Mouse (Mus musculus) embryonic facial prominence, embryonic 14.5 days (tissue): ENCODE results near the gene St3gal2. TPM values are rescaled to one million over a fixed set of nuclear protein-coding genes. Genes with fewer than 3 reads are reported as not detected.
"Not testable (repeated sequence)": the region's sequence is repeated elsewhere in the genome, so short reads cannot be mapped to it uniquely, and the experiment has no call there.

Experiments
- ATAC-seq: fragments of 200-750 bp; cut with Nextera tagmentation; 2 replicates; pipeline ENCODE4 v1.8.0; 2017; ENCODE audit warnings: low read depth, moderate number of reproducible peaks, moderate TSS enrichment
- DNase-seq: peaks from one replicate; pipeline ENCODE4 v3.0.0-alpha.2; 2015; ENCODE audit warnings: low spot score
- H3K27ac ChIP-seq: fragments of 300-500 bp; sonication (generic); replicated peaks from 2 replicates; pipeline ENCODE4 v1.5.1; 2014; ENCODE audit warnings: low read depth, mild to moderate bottlenecking, low read length, moderate library complexity
- H3K27me3 ChIP-seq: fragments of 300-500 bp; sonication (generic); replicated peaks from 2 replicates; pipeline ENCODE4 v1.6.1; 2014; ENCODE audit warnings: low read length; ENCODE audit not compliant: control insufficient read depth, insufficient read depth
- H3K36me3 ChIP-seq: fragments of 300-500 bp; sonication (generic); 2 replicates; pipeline ENCODE4 v1.6.1; 2014; ENCODE audit warnings: low read length, mixed read lengths; ENCODE audit not compliant: control insufficient read depth, insufficient read depth
- H3K4me1 ChIP-seq: fragments of 300-500 bp; sonication (generic); 2 replicates; pipeline ENCODE4 v1.6.1; 2014; ENCODE audit warnings: antibody characterized with exemption, low read length; ENCODE audit not compliant: control insufficient read depth, insufficient read depth
- H3K4me2 ChIP-seq: fragments of 300-500 bp; sonication (generic); 2 replicates; pipeline ENCODE4 v1.6.1; 2014; ENCODE audit warnings: low read depth, mild to moderate bottlenecking, low read length, moderate library complexity, mixed read lengths
- H3K4me3 ChIP-seq: fragments of 300-500 bp; sonication (generic); 2 replicates; pipeline ENCODE4 v1.5.1; 2014; ENCODE audit warnings: low read depth, mild to moderate bottlenecking, low read length
- H3K9ac ChIP-seq: fragments of 300-500 bp; sonication (generic); 2 replicates; pipeline ENCODE4 v1.6.1; 2014; ENCODE audit warnings: low read depth, mild to moderate bottlenecking, low read length, moderate library complexity, mixed read lengths
- H3K9me3 ChIP-seq: fragments of 300-500 bp; sonication (generic); 2 replicates; pipeline ENCODE4 v1.6.1; 2016; ENCODE audit warnings: low read length; ENCODE audit not compliant: control insufficient read depth
- WGBS: fragments of 180-500 bp; shearing (Covaris S2); extraction: QIAGEN DNeasy Blood & Tissue Kit; methylation state at CpG from one replicate; pipeline ENCODE4 v1.1.7; 2014; 5-methylcytosine and 5-hydroxymethylcytosine counted together
- microRNA-seq: library from miRNA; unstranded; fragments of <30 nt; microRNA quantifications from one replicate; pipeline ENCODE4, GENCODE M21; 2016; ENCODE audit warnings: borderline number of aligned reads
- polyA plus RNA-seq: library from polyadenylated mRNA; unstranded; fragments of >200 nt; fragmentation: Nextera tagmentation; extraction: Ambion mirVana; gene quantifications from 2 replicates; pipeline ENCODE4 v1.2.1, GENCODE M21; 2014

Gene St3gal2
- polyA plus RNA-seq, 1 experiment from 2014 or later = 19.4 TPM

- DNase-seq, H3K4me2 ChIP-seq, H3K9ac ChIP-seq, H3K9me3 ChIP-seq, H3K27me3 ChIP-seq, ATAC-seq, H3K4me1 ChIP-seq, H3K4me3 ChIP-seq, H3K27ac ChIP-seq: not testable (repeated sequence)
- peaks cover 47% of the 10 kb centered on the region for H3K36me3 ChIP-seq
- WGBS = 85% methylated on average over 9 of the region's 10 CpGs
Observed at GRCm38 (mm10) chr8:111010230-111010991, 90.7 kb downstream of the St3gal2 start.

Small RNAs within 50 kb of the gene (microRNA-seq; reads per million reads assigned to microRNA genes)
- gene Mir3473d = 0.83 reads per million

Other genes starting within 250 kb of the St3gal2 start
- 13.5 and 13.8 TPM in 2 replicates for gene Mtss1l, start 198.4 kb upstream of the St3gal2 start, polyA plus RNA-seq
- 1.4 and 1.7 TPM in 2 replicates for gene Il34, start 114.0 kb upstream of the St3gal2 start, polyA plus RNA-seq
- 69.8 and 77.9 TPM in 2 replicates for gene Cog4, start 73.3 kb upstream of the St3gal2 start, polyA plus RNA-seq
- gene Sf3b3, start 73.1 kb upstream of the St3gal2 start, polyA plus RNA-seq = 127 and 139 TPM in 2 replicates
- gene Fuk, start 17.4 kb upstream of the St3gal2 start, polyA plus RNA-seq = 7.6 and 9.2 TPM in 2 replicates
- 18.1 and 19.1 TPM in 2 replicates for gene Ddx19a, start 77.9 kb downstream of the St3gal2 start, polyA plus RNA-seq
- 5.2 and 5.5 TPM in 2 replicates for gene Ddx19b, start 111.8 kb downstream of the St3gal2 start, polyA plus RNA-seq
- gene Aars, start 113.2 kb downstream of the St3gal2 start, polyA plus RNA-seq = 48.9 and 53.2 TPM in 2 replicates
- gene Exosc6, start 136.4 kb downstream of the St3gal2 start, polyA plus RNA-seq = 11.4 and 13.1 TPM in 2 replicates
- 0.68 and 0.97 TPM in 2 replicates for gene Clec18a, start 172.5 kb downstream of the St3gal2 start, polyA plus RNA-seq
- 7.0 and 7.4 TPM in 2 replicates for gene Pdpr, start 174.7 kb downstream of the St3gal2 start, polyA plus RNA-seq